Mouse (Mus musculus): ENCODE data around the gene Chrdl2. TPM values are rescaled to one million over a fixed set of nuclear protein-coding genes. Genes with fewer than 3 reads are reported as not detected.

Chrdl2 gene
- total and polyA plus RNA-seq, 3 experiments = 0.16 to 0.18 TPM; not detected in 1

DNA sequence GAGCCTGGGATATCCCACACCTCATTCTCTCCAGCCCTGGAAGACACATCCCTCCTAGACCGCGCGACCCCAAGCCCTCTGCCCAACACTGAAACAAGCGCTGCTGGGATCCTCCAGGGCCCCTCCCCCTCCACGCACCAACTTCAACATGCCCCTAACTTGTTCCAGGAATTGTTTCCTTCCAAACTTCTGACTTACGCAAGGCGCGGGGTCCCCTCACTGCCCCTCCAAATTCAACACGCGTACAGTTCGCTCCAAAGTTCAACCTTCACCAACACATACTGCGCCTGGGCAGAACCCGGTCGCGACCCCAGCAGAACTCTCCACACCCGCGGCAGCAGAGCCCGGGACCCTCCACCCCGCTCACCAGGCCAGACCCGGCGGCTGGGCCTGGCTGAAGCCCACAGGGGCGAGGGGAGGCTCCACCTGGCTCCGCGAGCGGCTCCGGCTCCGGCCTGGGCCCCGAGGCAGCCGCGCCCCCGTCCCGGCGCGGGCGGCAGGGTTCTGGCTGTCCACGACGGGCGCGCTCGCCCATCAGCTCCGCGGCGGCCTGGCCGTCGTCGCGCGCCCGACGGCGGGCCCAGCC lies 26.3 kb upstream of the Chrdl2 start:
- intact Hi-C loops (cut with DNase I) = loop anchor here (2.0 kb wide), 2 partner anchors 17 to 45 kb away; no protein-coding TSS in a partner anchor
- WGBS = 1% methylated on average over 51 of the region's 51 CpGs
- Histone ChIP-seq H3K27ac (peak overlapping the region; percentile 93), H3K9ac (ENCODE audit: low read depth, low read length) (peak overlapping the region; percentile 79), H3K4me1 (ENCODE audit: control insufficient read depth, insufficient read depth, low read length) (peaks cover 10% of the 10 kb centered on the region), H3K4me3 (peak overlapping the region; percentile 96), H3K27me3 (ENCODE audit: control insufficient read depth, insufficient read depth, low read length) (no peaks in the 10 kb centered on the region), H3K36me3 (ENCODE audit: control insufficient read depth, insufficient read depth, low read length) (peaks cover 6% of the 10 kb centered on the region), H3K79me2 (replicated peaks; ENCODE audit: control insufficient read depth, insufficient read depth, low read length) (peaks cover 4% of the 10 kb centered on the region)
- TF ChIP-seq CTCF (IDR thresholded peaks at IDR 0.05) (no peak), EP300 (IDR thresholded peaks at IDR 0.05; ENCODE audit: insufficient read depth, low read depth, low read length) (no peak), POLR2A (IDR thresholded peaks at IDR 0.05; ENCODE audit: insufficient read depth, low read depth, low read length) (no peak)
- DNase-seq = peak in 1 of 2 experiments; percentile 75

DNA sequence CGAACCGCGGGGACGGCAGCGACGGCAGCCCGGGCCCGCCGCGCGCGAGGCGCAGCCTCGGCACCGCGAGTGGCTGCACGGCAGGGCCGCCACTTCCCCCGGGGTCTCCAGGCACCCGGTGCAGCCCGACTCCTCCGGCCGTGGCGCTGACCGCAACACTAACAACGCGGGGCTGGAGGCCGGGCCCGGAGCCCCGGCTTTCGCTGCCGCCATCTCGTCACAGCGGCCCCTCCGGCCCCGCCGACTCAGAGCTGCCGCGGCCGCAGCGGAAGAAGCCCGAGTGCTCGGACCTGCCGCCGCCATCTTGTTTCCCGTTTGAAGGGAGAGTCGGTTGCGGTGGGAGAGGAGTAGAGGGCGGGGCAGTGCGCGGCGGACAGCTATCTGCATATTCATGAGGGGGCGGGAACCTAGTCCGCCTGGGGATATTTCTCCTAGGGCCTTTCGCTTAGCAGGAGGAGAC lies 25.8 kb upstream of the Chrdl2 start, which contains the start of gene Rnf169:
Gene Rnf169 (minus strand): TSS at position 317 of the 460 bp plus-strand sequence.
- under 1% methylated on average over 55 of the region's 55 CpGs for WGBS

DNA sequence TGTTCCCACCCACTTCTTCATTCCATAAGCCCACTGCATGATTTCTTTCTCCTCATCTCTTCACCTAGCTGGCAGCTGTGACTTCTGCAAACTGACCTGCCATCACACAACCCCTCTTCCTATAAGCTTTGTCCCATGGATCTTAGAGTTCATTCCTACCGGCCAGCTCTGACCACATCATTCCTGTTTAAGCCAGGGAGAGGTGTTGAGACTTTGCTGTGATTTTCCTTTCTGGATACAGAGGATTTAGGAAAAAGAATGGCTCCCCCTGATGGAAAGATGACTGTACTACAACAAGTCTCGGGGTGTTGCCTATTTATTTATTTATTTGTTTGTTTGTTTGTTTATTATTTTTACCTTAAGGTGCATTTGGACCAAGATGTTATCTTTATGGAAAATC lies 24.7 kb upstream of the Chrdl2 start:
- TF ChIP-seq POLR2A (IDR thresholded peaks at IDR 0.05; ENCODE audit: insufficient read depth, low read depth, low read length) (no peak), CTCF (IDR thresholded peaks at IDR 0.05) (peak; percentile 89), EP300 (IDR thresholded peaks at IDR 0.05; ENCODE audit: insufficient read depth, low read depth, low read length) (no peak)
- Histone ChIP-seq H3K4me3 (no peak overlapping the region), H3K79me2 (replicated peaks; ENCODE audit: control insufficient read depth, insufficient read depth, low read length) (no peaks in the 10 kb centered on the region; the same call in none of the 2 replicates), H3K27me3 (ENCODE audit: control insufficient read depth, insufficient read depth, low read length) (no peaks in the 10 kb centered on the region), H3K36me3 (ENCODE audit: control insufficient read depth, insufficient read depth, low read length) (peaks cover 4% of the 10 kb centered on the region), H3K9ac (ENCODE audit: low read depth, low read length) (no peak overlapping the region), H3K27ac (no peak overlapping the region), H3K4me1 (ENCODE audit: control insufficient read depth, insufficient read depth, low read length) (peaks cover 6% of the 10 kb centered on the region)
- DNase-seq = peak; percentile 27 to 44
- WGBS = 2% methylated on average over 2 of the region's 2 CpGs
- intact Hi-C loops (cut with DNase I) = loop anchor here (1.0 to 2.0 kb wide), 2 partner anchors 47 to 54 kb away; no protein-coding TSS in a partner anchor

More for the DNA sequence above, 25.8 kb upstream of the Chrdl2 start, which contains the start of gene Rnf169:
- H3K79me2 ChIP-seq (replicated peaks; ENCODE audit: control insufficient read depth, insufficient read depth, low read length) = peaks cover 4% of the 10 kb centered on the region
- peak; percentile 86 for TF ChIP-seq POLR2A (IDR thresholded peaks at IDR 0.05; ENCODE audit: insufficient read depth, low read depth, low read length)
- no peak for TF ChIP-seq EP300 (IDR thresholded peaks at IDR 0.05; ENCODE audit: insufficient read depth, low read depth, low read length)
- peak; percentile 17; the same call in 1 of the 2 replicates for TF ChIP-seq CTCF (IDR thresholded peaks at IDR 0.05)
- peak within 1 kb of the TSS; percentile 79 for H3K9ac ChIP-seq (ENCODE audit: low read depth, low read length)
- peak within 1 kb of the TSS; percentile 93 for H3K27ac ChIP-seq
- peaks cover 10% of the 10 kb centered on the region for H3K4me1 ChIP-seq (ENCODE audit: control insufficient read depth, insufficient read depth, low read length)
- H3K4me3 ChIP-seq = peak within 1 kb of the TSS; percentile 96
- H3K27me3 ChIP-seq (ENCODE audit: control insufficient read depth, insufficient read depth, low read length) = no peaks in the 10 kb centered on the region
- DNase-seq = peak; percentile 91 to 94
- H3K36me3 ChIP-seq (ENCODE audit: control insufficient read depth, insufficient read depth, low read length) = peaks cover 4% of the 10 kb centered on the region
- intact Hi-C loops (cut with DNase I) = loop anchor here (2.0 kb wide), 1 partner anchor 45 kb away; no protein-coding TSS in a partner anchor

DNA sequence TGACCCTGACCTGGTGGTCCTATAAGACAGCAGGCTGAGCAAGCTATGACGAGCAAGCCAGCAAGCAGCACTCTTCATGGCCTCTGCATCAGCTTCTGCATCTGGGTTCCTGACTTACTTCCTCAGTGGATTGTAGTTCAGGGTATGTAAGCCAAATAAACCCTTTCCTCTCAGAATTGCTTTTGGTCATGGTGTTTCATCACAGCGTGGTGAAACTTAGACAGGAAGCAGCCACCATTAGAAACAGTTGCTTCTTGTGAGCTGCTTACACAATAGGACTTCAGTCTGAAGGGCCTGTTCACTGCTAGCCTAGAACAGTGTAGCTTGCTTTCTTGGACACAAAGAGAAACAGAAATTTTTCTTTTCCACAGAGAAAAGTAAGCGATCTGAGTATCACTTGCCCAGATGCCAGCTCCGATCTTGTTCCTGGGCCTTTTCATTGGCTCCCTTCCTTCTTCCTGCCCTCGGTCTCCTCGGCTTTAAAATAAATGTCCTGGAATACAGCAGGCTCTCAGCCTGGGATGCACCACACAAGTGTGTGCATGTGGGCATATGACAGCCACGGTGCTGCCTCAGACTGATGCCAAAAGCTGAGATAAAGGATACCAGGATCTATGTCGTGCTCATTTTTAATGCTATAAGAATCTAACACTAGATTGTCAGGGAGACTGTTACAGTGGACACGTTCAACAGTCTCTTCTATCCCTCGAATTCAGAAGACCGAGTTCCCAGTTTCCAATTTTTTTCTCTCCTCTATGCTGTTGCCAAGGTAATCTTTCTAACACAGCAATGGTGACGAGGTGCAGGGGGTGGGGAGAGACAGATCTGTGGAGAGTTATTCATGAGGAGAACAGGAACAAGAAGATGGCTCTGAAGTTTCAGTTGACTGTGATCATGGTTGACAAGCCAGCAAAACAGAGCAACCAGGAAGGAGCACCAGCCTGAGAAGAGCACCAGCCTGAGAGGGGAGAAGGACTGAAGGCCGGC lies 23.4 kb upstream of the Chrdl2 start:
- peaks cover 6% of the 10 kb centered on the region for H3K4me1 ChIP-seq (ENCODE audit: control insufficient read depth, insufficient read depth, low read length)
- DNase-seq = no peak
- WGBS = 83% methylated on average over 13 of the region's 13 CpGs
- intact Hi-C loops (cut with DNase I) = no loop called here
- H3K36me3 ChIP-seq (ENCODE audit: control insufficient read depth, insufficient read depth, low read length) = peaks cover 4% of the 10 kb centered on the region
- H3K79me2 ChIP-seq (replicated peaks; ENCODE audit: control insufficient read depth, insufficient read depth, low read length) = no peaks in the 10 kb centered on the region; the same call in 1 of the 2 replicates
- H3K9ac ChIP-seq (ENCODE audit: low read depth, low read length) = no peak overlapping the region
- TF ChIP-seq EP300 (IDR thresholded peaks at IDR 0.05; ENCODE audit: insufficient read depth, low read depth, low read length) = no peak
- no peak for TF ChIP-seq POLR2A (IDR thresholded peaks at IDR 0.05; ENCODE audit: insufficient read depth, low read depth, low read length)
- TF ChIP-seq CTCF (IDR thresholded peaks at IDR 0.05) = no peak
- no peak overlapping the region for H3K27ac ChIP-seq
- H3K4me3 ChIP-seq = no peak overlapping the region
- H3K27me3 ChIP-seq (ENCODE audit: control insufficient read depth, insufficient read depth, low read length) = no peaks in the 10 kb centered on the region

DNA sequence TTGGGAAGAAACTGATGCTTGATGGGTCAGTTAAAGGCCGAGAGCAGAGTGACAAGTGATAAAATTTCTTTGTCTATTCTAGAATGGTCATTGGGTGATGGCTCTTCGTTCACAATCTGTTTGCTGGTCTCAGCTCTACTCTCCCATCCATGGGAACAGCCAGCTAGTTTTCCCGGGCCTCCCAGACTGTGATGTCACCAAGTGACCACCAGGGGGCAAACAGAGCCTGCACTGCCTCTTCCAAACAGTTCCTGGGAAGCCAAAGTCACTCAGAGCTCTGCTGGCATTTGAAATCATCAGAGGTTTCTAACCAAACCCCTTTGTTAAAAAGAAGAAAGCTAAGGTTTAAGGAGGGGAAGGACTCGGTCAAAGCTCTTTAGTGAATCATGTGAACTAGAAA lies 17.2 kb upstream of the Chrdl2 start:
- WGBS = 3% methylated on average over 4 of the region's 4 CpGs

More for the DNA sequence above, 17.2 kb upstream of the Chrdl2 start:
- TF ChIP-seq POLR2A (IDR thresholded peaks at IDR 0.05; ENCODE audit: insufficient read depth, low read depth, low read length) (no peak), EP300 (IDR thresholded peaks at IDR 0.05; ENCODE audit: insufficient read depth, low read depth, low read length) (0 out of 2 replicates have a peak, but pooled peaks have one; percentile 51), CTCF (IDR thresholded peaks at IDR 0.05) (peak; percentile 98)
- Histone ChIP-seq H3K27me3 (ENCODE audit: control insufficient read depth, insufficient read depth, low read length) (no peaks in the 10 kb centered on the region), H3K4me1 (ENCODE audit: control insufficient read depth, insufficient read depth, low read length) (no peaks in the 10 kb centered on the region), H3K9ac (ENCODE audit: low read depth, low read length) (no peak overlapping the region), H3K4me3 (no peak overlapping the region), H3K79me2 (replicated peaks; ENCODE audit: control insufficient read depth, insufficient read depth, low read length) (no peaks in the 10 kb centered on the region), H3K27ac (no peak overlapping the region), H3K36me3 (ENCODE audit: control insufficient read depth, insufficient read depth, low read length) (no peaks in the 10 kb centered on the region)
- intact Hi-C loops (cut with DNase I) = loop anchor here (5.0 kb wide), 2 partner anchors 119 to 199 kb away; no protein-coding TSS in a partner anchor
- DNase-seq = peak; percentile 62 to 73

Data from heart, adult 2 months (tissue).